Mouse (Mus musculus): Measurements from ENCODE around the gene Maob. TPM values are rescaled to one million over a fixed set of nuclear protein-coding genes. Genes with fewer than 3 reads are reported as not detected.

The Maob gene
- total RNA-seq (2015) = 0.42 TPM in 1 of 2 replicates, not detected in the other
- 0.07 TPM in 1 of 2 replicates, not detected in the other for total RNA-seq (2017)

DNA sequence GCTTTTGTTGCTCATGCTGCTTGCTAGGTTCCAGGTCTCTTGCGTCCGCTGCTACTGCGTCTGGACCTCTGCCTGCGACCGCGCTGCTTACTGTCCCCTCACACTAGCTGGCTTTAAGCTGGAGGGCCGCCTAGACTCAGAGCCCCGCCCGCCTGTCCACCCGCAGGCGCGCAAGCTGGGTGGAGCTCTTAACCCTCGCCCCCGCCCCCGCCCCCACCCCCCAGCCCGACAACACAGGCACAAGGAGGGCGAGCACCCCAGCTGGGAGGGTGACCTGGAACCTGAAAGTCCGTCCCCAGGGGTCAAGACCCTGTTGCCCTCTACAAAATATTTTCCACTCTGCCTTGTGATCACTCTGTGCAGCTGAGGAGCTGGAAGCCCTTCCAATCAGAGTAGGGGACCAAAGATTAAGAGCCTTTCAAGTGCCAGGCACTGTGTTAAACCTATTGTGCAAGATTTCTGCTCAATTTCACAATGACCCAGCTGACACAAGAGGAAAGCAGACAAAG, at the start of gene Maob:
Gene Maob, minus strand, starts transcription at position 106 of the 509 bp plus-strand sequence.
- peak; percentile 34 for ATAC-seq (replicated peaks; ENCODE audit: poor library complexity)

DNA sequence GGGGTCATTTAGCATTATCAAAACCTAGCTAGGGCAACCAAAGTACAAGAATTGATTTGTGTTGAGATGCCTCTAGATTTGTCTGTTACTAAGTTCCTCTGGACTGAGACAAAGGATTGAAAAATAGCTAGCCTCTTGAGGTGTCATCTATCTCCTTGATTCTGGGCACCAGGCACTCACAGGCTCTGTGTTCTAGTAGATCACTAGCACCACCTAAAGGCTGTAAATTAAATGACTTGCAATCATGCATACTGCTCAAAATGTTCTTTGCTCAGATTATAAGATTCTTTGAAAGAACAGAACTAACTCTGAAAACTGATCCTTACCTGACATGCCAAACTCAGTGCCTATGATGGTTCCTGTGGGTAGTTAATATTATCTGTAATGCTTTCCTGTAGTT, 43.1 kb upstream of the Maob start:
- ATAC-seq (replicated peaks; ENCODE audit: poor library complexity) = no peak; the same call in 1 of the 2 replicates

DNA sequence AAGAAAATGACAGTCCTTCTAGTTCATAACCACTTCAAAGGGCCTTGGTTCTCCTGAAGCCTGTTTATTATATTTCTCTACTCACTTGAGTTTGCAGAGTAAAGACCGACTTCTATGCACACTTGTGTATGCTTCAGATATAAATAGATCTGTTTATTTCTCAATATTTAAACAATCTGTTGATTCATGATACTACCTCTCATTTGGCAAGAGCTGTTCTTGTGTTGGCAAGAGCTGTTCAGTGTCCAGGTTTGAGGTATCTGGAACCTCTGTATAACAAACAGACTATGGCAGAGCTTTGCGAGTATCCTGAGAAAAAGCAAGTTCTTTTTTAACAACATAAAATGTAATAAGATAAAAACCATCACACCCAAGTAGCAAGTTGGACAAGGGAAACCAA, 28.9 kb upstream of the Maob start:
- no peak for ATAC-seq (replicated peaks; ENCODE audit: poor library complexity)

DNA sequence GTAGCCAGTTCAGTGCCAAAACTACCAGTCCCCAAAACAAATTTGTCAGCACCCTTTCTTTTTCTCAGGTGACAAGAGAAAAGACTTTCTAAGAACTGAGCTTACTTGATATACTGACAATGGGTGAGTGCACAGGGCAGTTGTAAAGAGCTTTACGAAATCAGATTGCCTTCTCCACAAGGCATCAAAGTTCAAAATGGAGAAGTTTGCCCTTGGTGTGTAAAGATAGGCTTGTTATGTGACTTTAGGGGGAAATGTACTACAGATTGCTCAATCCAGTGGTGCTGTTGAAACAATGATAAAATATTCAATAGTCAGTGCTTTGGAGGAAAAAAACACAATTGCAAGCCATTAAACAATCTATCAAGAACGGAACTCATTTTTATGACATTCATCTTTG, 24.3 kb upstream of the Maob start:
- no peak for ATAC-seq (replicated peaks; ENCODE audit: poor library complexity)

DNA sequence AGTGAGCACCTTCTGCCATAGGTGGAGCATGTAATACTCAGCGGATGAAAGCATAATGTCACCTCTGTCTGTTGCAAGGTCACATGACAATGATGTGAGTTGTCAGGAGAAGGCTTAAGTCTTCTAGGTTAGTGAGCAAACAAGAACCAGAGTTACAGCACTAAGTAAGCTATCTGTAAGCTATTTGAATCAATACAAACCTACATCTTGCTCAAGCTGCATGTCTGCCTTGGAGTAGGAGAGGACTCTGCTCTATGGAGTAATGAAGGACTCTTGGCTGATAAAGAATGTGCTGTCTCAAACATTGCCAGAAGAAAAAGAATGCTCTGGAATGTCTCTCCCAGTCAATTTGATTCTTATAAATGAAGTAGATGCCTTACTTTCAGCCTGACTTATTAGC, 20.1 kb upstream of the Maob start:
- no peak for ATAC-seq (replicated peaks; ENCODE audit: poor library complexity)

DNA sequence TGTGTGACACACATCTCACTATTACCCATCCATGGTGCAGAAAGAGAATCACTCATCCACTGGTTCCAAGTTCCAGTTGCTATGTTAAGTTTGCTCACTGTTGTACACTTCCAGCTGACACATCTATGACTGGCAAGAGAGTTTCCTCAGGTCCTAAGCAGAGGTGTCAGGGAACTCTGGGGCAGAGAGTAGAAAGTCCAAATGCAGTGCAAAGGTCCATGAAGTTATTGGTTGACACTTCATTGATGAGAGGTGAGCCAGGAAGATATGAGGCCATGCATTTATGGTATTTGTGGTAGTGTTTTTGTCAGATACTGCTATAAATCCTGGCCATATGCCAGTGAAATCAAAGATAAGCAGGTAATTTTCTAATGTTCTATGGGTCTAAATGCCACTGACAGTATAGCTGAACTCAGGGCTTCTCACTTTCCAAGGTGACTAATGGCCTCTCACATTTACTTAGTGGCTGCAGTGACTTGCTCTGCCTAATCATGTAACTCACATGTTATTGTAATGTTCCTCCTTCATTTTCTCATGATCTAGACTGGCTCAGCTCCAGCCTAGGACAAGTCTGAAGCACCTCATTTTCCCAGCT, 19.4 kb upstream of the Maob start:
- ATAC-seq (replicated peaks; ENCODE audit: poor library complexity) = no peak

DNA sequence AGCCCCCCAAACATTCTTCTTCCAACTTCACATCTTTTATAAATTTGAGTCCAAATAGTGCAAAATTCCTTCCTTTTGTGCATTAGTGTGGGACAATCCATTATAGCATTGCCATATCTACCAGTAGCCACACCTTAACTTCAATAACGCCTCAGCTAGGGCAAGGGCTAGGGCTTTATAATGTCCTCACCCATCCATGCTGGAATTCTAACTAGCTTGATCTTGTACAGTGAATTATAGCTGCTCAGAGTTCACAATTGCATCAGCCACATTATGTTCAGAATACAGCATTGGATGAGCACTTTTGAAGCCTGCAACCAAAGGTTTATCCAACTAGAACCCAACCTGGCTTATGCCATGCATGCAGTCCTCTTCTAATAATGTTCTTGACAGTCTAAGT, 8.9 kb upstream of the Maob start:
- no peak for ATAC-seq (replicated peaks; ENCODE audit: poor library complexity)

DNA sequence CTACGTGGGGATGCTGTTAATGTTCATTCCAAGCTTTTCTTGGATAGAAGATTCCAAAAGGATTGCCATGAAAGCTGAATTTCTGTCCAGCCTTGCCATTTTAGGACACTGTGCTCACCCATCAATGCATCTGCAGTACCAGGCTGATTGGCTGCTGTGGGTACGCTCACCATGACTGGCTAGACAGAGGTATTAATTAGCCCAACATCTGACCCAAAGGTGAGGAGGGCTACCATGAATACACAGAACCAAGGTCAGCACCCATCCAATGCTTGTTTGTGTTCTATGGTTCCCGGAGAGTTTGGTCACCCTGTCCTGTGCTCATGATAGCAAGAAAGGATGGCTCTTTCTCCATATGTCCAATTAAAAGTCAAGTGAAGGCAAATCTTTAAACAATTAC, 1.2 kb downstream of the Maob start:
- ATAC-seq (replicated peaks; ENCODE audit: poor library complexity) = no peak

DNA sequence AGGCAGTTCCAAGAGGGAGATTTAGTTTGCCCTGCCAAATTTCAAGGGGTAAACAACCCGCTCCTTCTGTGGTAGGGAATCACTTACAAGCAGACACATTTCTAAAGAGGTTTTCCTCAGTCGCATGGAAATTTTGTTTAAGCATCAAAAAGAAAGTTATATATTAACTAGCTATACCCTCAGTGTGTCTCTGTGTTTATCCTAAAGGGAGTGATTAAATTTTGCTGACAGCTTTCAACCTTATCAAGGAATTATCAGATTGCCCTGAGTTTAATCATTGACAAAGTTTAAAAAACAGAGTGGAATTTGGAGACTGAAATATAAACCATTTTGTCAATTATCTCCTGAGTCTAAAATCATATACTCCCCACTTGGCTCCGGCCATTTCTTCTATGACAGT, 5.1 kb downstream of the Maob start:
- ATAC-seq (replicated peaks; ENCODE audit: poor library complexity) = no peak

DNA sequence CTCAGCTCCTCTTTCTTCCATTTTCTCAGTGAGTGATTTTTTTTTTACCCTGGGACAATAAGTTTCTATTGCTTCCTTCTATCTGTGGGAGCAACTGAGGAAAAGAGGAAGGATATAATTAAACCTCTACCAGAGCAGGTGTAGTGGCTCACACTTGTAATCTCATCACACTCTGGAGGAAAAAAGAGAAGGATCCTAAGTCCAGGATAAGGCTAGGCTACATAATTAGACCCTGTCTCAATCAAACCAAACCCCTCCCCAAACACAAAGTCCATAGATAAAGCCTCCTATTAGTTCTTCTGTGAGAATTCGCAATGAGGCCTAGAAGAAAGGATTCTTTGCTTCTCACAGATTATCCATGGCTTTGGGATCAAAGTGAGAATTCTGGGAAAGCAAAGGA, 49.7 kb downstream of the Maob start:
- no peak for ATAC-seq (replicated peaks; ENCODE audit: poor library complexity)

DNA sequence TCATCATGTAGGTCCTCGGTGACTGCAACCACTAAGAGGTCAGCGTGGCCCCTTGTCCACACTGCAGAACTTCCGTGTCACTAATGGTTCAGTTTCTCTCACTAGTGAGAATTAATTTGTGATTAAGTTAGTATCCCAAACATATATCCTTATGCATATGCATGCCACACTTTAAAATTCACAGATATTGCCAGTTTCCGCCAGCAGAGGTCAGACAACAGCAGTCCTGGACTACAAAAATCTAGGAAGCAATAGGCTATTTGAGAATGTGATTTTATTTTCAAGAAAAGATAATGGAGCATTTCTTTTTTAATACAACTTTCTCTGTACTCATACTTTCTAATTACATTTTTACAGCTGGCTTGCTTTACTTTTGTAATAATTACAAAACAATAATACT, 51.0 kb downstream of the Maob start:
- ATAC-seq (replicated peaks; ENCODE audit: poor library complexity) = no peak

DNA sequence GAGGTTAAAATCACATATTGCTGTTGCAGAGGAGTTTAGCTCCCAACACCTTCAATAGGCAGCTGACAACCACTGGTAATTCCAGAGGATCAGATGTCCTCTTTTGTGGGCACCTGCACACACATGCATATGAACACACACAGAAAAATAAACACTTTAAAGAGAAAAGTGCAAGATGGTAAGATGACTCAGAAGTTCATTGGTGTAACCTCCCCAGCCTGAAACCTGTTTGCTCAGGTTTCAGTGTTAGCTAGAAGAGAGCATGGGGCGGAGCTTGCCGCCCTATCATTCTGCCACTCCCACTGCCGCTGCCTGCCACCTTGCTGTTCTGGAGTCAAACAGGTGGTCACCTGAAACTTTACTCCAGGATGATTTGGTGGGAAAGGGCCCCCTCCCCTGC, 55.7 kb downstream of the Maob start:
- ATAC-seq (replicated peaks; ENCODE audit: poor library complexity) = no peak

DNA sequence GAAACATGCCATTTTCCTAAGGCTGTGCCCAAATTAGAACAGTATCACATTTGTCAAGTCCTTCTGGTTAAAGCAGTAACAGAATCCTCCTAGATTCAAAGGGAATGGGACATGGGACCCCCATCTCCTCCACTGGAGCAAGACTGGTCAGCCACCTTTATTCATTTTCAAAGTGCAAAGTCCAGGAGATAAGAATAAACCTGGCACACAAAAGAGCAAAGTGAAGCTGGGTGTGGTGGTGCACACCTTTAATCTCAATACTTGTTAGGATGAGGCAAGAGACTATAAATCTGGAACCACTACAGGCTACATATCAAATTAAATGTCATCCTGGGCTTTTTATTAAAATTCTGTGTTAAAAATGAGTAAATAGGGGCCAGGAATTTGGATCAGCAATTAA, 62.4 kb downstream of the Maob start:
- ATAC-seq (replicated peaks; ENCODE audit: poor library complexity) = no peak

DNA sequence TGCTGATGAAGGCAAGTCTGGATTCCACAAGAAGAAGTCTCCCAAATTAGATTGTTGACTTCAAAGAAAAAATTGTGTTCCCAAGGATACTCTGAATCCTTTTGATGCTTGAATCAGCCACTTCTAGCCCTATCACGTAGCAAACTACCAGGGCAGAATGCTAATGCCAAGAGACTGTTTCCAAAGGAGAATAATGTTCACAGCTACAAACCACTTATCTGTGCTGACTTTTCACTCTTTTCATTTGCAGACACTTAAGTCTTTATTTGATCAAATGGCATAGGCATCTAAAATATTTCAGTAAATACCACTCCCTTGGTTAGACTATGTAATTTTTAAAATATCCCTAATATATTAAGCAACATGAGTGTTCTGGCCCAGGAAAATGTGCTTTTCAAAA, 68.2 kb downstream of the Maob start:
- ATAC-seq (replicated peaks; ENCODE audit: poor library complexity) = no peak

DNA sequence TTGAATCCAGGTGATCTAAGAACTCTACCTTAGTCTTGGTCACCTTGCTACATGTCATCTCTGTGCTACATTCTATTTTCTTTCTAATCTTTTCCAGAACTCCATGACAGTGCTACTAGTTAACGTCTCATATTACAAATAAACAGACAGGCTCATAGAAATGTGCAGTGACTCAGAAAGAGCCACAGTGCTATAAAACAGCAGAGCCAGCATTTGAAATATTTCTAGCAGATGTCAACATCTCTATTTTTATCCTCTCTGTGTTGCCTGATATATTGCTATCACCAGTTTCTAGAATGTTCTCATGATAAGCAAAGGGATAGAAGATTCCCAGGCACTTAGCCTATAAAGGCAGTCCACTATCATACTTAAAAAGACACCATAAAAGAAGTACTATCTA, 103.1 kb downstream of the Maob start:
- no peak for ATAC-seq (replicated peaks; ENCODE audit: poor library complexity)

DNA sequence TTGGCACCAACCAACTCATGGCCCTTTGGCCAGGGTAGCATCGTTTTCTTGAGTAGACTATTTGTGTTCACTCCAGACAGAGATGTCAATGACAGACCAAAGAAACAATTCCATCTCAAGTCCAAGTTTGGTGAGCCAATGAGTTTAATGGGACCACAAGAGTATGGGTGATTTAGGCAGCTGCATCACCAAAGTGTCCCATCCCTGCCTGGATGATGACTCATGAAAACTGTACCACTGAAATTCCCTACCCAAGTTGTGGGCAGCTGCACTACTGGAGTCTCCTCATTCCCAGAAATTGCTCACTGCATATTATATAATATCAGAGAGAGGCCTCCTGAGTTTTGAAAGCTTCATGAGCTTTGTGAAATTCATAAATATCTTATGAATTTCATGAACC, 111.1 kb downstream of the Maob start:
- no peak for ATAC-seq (replicated peaks; ENCODE audit: poor library complexity)

Other genes with a start within 250 kb of the Maob start
- gene Maoa, start 197.7 kb downstream of the Maob start, total RNA-seq (2015) = 7.5 and 8.9 TPM in 2 replicates
- 12.5 and 16.6 TPM in 2 replicates for gene Maoa, start 197.7 kb downstream of the Maob start, total RNA-seq (2017)
- not detected in 2 replicates for gene Ndp, start 94.4 kb upstream of the Maob start, total RNA-seq (2015)
- gene Ndp, start 94.4 kb upstream of the Maob start, total RNA-seq (2017) = not detected in 2 replicates

Data from megakaryocyte progenitor cell, adult 5-6 weeks (primary cell).